Mouse (Mus musculus): ENCODE measurements around the gene Dnah5.

Dnah5 gene

GRCm38 (mm10) chr15:28502820-28503219 lies 299.3 kb downstream of the Dnah5 start:
- no peak for DNase-seq

- DNase-seq = no peak
Observed at GRCm38 (mm10) chr15:28515176-28515575, 311.6 kb downstream of the Dnah5 start.

All from thymus, postnatal 36 days (tissue).